13 mouse cellular contexts compared by ENCODE assay signal in genomic region chr5:131857976-131858375, GRCm38 (mm10).
"Had no signal": no experiment of that assay in that cellular context is flagged by ENCODE, and none has a peak within 500 bp of the region (broad histone marks: within the 10 kb centered on the region; RNA-seq: fewer than 3 reads in every experiment).

No protein-coding gene starts in this region.

- DNase-seq: kidney, adult 9 months; kidney, postnatal 14 days; kidney, postnatal 4 days; layer of hippocampus, adult 9-11 months; liver, embryonic 13.5 days; lung, adult 2 months; lung, postnatal 14 days; lung, postnatal 4 days; right cerebral cortex, adult 18-20 months; right cerebral cortex, postnatal 14 days; right cerebral cortex, postnatal 4 days; thymus, postnatal 25 days had no signal

- ATAC-seq: midbrain, embryonic 15.5 days had no signal
